Mouse (Mus musculus): Measurements from ENCODE around the gene Sik3. TPM values are rescaled to one million over a fixed set of nuclear protein-coding genes. Genes with fewer than 3 reads are reported as not detected.

Sik3 gene
- polyA plus RNA-seq, 1 experiment = 10.9 TPM

DNA sequence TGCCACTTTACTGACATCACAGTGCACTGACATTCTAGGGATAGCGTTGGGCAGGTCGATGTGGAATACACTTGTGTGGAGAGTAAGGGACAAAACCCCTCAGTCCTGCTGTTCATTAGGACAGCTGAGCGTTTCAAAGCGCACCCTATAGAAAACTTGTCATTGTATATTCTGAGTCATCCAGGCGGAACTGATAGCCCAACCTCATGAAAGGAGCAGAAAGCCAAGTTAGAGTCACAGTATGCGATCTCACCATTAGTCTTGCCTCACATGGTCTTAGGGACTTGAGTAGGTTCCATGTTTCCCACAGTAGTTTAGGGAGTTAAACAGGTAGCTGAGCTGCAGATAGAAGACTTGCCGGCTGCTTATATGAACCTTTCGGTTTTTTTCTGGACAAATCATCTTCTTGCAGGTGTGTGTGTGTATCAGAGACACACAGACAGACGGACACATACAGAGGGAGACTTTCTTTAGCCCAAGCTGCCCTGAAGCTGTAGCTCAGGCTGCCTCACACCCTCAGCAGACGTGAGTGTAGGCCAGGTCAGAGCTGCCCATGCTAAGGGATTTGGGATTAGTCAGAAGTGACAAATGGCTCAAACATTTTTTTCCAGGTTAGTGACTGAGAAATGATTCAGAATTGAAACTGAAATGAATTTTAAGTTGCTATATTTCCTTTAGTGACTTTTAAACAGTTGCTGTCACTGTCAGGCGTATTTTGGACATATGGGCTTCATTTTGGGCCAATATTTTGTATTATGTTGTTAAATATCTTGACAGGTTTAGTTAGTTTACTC is 34.3 kb downstream of the Sik3 start:
- 88% methylated on average over 11 of the region's 11 CpGs for WGBS
- DNase-seq (ENCODE audit: low read depth, low spot score) = no peak

GRCm38 (mm10) chr9:46049525-46049924 is 36.9 kb downstream of the Sik3 start:
- WGBS = 70% methylated on average over 7 of the region's 7 CpGs
- DNase-seq (ENCODE audit: low read depth, low spot score) = no peak

DNA sequence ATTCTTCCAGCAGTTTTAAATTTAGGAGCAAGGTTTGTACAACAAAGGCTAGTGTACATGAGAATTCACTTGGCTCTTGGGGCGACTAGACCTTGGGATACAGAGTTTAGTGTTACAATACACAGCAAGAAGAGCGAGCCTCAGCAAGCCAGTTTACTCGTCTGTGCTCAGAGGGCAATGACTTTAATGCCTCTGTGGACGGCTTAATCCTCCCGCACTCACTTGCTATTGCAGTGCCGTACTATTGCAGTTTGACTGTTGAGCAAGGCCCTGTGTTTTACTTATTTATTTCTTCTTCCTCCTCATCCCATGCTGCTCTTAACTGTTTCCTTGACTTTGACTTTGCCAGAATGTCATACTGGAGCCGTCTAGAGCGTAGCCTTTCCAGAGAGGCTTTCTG is 37.6 kb downstream of the Sik3 start:
- 82% methylated on average over 8 of the region's 8 CpGs for WGBS

DNA sequence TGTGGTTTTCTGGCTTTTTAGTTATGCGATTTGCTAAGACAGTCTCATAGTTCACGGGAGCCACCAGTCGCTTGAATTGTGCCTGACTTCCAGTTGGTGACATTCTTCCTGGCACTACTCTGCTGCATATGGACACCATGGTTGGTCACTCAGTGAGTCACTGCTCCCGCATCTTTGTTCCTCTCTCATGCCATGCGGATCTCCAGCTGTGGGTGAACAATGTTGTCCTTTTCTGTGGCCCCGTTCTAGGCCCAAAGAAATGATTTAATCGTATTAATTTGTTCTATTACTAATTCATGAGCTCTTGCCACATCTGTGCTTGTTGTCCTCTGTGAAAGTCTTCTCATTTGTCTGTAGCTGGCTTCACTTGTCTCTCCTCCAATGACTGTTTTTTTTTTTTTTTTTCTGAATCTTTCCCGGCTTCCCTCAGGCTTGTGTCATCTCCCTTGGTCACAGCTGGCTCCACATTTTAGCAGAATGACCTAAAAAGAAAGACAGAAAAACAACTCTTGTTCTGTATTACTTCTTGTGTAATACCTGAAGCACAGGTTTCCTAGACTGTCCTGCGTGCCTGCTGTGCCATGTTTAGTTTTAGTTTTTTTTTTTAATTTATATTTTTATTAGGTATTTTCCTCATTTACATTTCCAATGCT is 40.5 kb downstream of the Sik3 start:
- 82% methylated on average over 9 of the region's 9 CpGs for WGBS
- DNase-seq (ENCODE audit: low read depth, low spot score) = no peak

More for the DNA sequence above, 37.6 kb downstream of the Sik3 start:
- no peak for DNase-seq (ENCODE audit: low read depth, low spot score)

DNA sequence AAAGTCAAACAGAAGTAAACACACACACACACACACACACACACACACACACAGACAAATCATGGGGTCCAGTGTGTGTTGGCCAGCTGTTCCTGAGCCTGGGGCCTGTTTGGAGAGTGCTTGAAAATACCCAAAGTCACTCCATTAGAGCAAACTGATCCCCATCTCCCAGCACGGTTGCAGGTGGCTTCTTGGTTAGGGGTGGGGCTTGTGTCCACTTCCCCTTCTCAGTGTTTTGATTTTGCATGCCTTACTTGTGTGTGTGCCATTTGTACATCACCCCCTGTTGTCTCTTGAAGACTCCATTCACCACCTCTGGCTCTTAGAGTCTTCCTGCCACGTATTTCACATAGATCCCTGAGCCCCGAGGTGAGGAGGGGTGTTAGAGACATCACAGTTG is 45.4 kb downstream of the Sik3 start:
- WGBS = 82% methylated on average over 3 of the region's 3 CpGs
- DNase-seq (ENCODE audit: low read depth, low spot score) = no peak

DNA sequence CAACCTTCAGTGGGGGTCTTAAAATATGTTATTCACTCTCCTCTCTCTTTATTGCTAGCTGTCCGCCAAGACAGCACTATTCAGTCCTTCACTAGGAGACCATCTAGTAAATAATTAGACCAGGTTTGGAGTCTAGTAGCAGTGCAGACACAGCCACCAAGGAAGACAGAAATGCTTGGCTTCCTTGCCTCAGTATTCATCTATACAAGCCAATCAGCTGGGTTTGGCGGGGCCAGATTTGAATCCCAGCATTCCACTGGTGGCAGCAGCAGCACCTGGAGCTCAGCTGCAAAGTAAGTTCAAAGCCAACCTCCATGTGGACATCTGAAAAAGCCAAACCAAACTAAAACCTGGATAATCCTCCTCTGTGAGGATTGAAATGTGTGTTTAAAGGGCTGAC is 47.6 kb downstream of the Sik3 start:
- 70% methylated on average over 2 of the region's 2 CpGs for WGBS
- no peak for DNase-seq (ENCODE audit: low read depth, low spot score)

DNA sequence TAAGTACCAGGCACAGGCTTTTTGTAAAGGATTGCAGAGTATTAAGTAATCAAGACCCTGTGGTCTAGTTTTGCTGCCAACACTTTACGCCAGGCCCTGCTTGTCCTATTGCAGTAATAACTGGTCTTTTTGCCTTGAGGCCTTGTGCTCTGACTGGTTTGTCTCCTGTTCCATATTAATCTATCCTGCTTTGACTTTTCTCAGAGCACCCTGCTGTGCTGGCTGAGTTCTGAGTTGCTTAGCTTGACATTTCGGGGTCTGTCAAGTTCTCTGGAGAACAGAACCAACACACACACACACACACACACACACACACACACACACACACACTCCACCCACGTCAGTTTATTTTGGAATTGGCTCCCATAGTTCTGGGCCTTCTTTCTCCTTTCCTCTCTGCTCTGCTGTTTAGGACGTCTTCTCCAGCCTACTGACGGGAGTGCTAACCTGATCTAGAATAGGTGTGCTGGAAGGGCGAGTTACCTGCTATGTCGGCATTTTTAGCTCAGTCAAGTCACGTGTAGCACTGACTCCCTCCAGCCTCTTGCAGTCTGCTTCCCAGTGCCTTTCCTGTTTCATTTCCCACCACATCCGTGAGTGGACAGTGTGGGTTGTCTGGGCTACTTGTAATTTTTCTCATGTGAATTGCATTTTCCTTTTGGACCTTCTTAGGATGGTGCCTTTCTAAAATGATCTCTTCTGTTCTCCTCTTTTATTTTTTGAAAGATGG is 49.2 kb downstream of the Sik3 start:
- WGBS = 69% methylated on average over 9 of the region's 9 CpGs
- DNase-seq (ENCODE audit: low read depth, low spot score) = no peak

DNA sequence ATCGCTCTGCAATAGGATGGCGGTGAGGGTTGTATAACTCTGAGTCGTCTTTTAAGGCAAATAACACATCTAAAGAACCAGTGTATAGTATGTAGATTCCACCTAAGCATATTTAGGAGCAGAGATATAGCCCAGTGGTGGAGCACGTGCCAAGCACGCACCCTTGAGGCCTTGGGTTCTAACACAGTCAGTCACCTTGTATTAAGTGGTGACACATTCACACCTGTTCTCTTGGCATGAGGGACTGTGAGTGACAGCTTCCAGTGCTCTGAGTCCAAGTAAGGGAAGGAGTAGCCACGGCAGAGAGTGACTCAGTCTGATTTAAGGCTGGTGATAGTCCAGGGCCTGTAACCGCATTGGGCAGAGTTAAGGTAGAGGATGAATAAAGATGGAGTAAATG is 51.7 kb downstream of the Sik3 start:
- 86% methylated on average over 7 of the region's 7 CpGs for WGBS
- no peak for DNase-seq (ENCODE audit: low read depth, low spot score)

- no peak for DNase-seq (ENCODE audit: low read depth, low spot score)
- WGBS = 92% methylated on average over 4 of the region's 4 CpGs
These were observed 54.1 kb downstream of the Sik3 start for GRCm38 (mm10) chr9:46066711-46067110.

DNA sequence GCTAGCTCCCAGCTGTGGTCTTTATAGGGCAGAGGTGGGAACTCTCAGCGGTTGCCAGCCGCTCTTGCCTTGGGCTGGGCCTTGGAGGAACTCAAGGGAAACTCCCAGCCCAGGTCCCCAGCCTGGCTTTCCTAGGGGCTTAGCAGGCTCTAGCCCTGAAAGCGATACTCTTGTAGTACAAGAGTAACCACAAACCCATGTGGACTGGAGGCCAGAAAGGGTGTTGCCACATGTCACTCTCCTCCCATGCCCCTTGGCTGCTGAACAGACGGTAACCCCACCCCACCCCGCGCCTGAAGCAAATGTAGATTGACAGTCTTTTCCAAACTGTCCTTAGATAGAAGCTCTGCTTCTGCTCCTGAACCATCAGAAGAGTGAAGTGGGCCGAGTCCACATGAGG is 55.1 kb downstream of the Sik3 start:
- no peak for DNase-seq (ENCODE audit: low read depth, low spot score)
- 54% methylated on average over 7 of the region's 7 CpGs for WGBS

DNA sequence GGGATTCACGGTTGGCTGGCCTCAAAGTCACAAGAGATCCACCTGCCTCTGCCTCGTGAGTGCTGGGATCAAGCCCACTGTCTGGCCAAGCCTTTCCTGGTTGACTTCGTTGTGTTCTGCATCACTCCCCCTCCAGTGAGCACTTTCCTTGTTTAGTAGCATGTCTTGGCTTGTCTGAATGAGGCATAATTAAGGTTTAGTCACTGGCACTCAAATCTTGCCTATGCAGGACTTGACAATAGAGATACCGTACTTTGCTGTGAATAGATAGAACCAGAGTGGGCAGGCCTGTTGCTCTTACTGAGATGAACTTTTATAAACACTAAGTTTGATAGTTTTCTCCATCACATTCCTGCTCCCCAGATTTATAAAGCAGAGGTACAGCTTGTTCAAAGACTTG is 56.4 kb downstream of the Sik3 start:
- 73% methylated on average over 4 of the region's 4 CpGs for WGBS
- DNase-seq (ENCODE audit: low read depth, low spot score) = no peak

DNA sequence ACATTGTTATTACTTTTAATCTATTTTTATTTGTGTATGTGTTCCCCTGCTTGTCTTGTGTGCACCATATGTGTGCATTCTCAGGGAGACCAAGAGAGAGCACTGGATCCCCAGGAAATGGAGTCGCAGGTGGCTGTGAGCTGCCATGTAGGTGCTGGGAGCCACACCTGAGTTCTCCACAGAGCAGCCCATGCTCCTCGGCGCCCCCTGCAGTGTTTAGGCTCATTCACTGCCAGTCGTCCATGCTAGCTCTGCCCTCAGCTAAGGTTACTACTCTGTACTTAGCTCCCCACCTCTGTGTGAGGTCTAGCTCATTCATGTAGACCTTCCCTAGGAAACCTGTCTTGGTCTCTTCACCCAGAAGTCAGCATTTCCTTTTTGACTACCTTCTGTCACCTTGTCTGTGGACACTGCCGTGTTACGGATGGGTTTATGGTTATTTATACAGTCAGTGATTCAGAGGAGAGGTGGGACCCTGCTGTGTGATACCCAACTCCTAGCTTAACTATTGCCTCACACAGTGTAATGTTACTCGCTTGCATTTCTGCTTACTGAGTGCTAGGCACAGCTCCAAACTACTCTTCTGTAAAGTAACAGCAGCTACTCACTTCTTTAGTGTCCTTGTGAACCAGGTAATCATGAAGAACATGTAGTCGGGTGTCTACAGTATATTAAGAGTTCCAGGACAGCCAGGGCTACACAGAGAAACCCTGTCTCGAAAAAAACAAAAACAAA is 59.6 kb downstream of the Sik3 start:
- DNase-seq (ENCODE audit: low read depth, low spot score) = no peak
- 64% methylated on average over 9 of the region's 9 CpGs for WGBS

DNA sequence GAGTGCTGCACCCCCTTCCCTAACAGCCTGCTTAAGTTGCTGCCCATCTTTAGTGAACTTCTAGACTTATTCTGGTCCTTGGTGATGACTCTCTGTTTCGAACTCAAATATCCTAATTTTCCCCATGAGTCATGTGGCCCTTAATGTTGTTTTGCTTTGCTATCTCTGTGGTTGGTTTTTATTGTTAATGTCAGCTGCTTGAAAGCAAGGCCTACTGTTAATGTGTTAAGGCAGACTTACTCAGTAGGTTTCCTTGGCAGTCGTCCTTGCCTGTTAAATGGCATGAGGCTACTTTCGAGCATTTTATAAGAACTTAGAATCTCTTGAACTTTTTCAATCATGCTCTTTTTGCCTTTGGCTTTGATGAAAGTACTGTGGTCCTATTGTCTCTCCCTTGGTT is 60.8 kb downstream of the Sik3 start:
- WGBS = 51% methylated on average over 3 of the region's 3 CpGs
- no peak for DNase-seq (ENCODE audit: low read depth, low spot score)

DNA sequence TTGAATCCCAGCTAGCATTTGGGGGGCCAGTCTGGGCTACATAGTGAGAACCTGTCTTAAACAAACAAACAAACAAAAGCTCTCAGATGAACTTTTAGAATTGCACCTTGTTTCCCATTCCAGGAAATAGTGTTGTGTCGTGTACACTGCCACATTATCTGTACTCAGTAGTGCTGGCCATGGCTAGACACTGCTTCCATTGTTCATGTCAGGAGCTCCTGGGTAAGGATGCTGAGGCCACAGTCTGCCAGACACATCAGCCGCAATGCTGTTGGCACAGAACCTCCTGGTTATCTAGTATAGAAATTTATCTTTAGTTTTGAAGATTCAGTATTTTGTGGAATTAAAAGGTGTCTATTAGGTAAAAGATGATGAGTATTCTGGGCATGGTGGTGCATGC is 63.0 kb downstream of the Sik3 start:
- WGBS = 52% methylated on average over 2 of the region's 2 CpGs

GRCm38 (mm10) chr9:46082381-46082821 is 69.8 kb downstream of the Sik3 start:
- 67% methylated on average over 6 of the region's 6 CpGs for WGBS
- DNase-seq (ENCODE audit: low read depth, low spot score) = no peak

More for the DNA sequence above, 63.0 kb downstream of the Sik3 start:
- no peak for DNase-seq (ENCODE audit: low read depth, low spot score)

GRCm38 (mm10) chr9:46083490-46083893 is 70.9 kb downstream of the Sik3 start:
- DNase-seq (ENCODE audit: low read depth, low spot score) = no peak
- WGBS = 74% methylated on average over 7 of the region's 7 CpGs

GRCm38 (mm10) chr9:46085898-46086297 is 73.3 kb downstream of the Sik3 start:
- no peak for DNase-seq (ENCODE audit: low read depth, low spot score)
- 75% methylated on average over 7 of the region's 7 CpGs for WGBS

- 22% methylated on average over 3 of the region's 3 CpGs for WGBS
These were observed 74.2 kb downstream of the Sik3 start for GRCm38 (mm10) chr9:46086826-46087225.

DNA sequence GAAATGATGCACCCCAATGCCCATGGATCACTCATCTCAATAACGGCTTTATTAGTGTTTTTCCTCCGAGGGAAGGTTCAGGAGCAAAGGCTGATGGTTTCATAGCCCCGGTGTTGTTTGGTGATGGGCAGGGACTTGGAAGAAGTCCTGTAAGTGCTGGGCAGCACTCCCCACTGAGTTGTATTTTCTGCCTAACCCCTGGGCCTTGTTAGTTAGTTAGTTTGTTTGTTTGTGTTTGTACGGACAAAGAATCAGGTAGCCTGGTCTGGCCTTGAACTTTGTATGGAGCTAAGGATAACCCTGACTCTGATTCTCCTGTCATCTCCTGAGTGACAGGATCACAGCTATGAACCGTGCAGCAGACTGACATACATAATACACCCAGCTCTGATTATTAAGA is 74.8 kb downstream of the Sik3 start:
- no peak for DNase-seq (ENCODE audit: low read depth, low spot score)
- 51% methylated on average over 5 of the region's 5 CpGs for WGBS

More at GRCm38 (mm10) chr9:46086826-46087225, 74.2 kb downstream of the Sik3 start:
- no peak for DNase-seq (ENCODE audit: low read depth, low spot score)

- WGBS = 90% methylated on average over 10 of the region's 10 CpGs
- DNase-seq (ENCODE audit: low read depth, low spot score) = no peak
These were observed 76.1 kb downstream of the Sik3 start for GRCm38 (mm10) chr9:46088722-46089121.
